Mouse (Mus musculus): ENCODE measurements around the gene Rasl11a.
"Not testable (repeated sequence)": the region's sequence is repeated elsewhere in the genome, so short reads cannot be mapped to it uniquely, and the experiment has no call there.

The Rasl11a gene

GRCm38 (mm10) chr5:146893478-146894182, 48.8 kb downstream of the Rasl11a start:
- DNase-seq (ENCODE audit: low read depth, low spot score), result no peak

DNA sequence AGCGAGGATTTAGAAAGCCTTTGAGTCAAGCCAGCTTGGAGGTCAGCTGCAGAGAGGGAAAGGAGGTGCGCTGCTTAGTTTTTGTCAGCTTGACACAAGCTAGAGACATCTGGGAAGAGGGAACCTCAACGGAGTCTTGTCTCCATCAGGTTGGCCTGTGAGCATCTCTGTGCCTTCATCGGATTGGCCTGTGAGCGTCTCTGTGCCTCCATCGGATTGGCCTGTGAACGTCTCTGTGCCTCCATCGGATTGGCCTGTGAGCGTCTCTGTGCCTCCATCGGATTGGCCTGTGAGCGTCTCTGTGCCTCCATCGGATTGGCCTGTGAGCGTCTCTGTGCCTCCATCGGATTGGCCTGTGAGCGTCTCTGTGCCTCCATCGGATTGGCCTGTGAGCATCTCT, 50.8 kb downstream of the Rasl11a start:
- not testable (repeated sequence) for DNase-seq (ENCODE audit: low read depth, low spot score)

DNA sequence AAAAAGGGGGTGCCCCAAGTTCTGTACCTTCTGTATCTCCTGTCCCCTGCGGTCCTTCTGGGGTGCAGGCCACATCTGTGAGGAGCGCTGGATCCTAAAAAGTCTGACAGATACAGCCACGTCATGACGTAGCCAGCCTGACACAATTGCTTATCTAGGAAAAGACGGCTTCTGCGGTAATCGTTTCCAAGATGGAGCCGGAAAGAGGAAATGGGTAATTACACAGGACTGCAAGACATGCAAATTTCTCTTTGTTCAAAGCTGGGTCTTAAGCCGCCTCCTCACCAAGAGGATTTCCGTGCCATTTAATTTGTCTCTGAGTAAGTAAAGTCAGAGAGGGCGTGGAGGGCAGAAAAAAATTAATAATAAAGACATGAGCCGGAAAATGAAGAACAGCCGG, 52.1 kb downstream of the Rasl11a start:
- no peak for DNase-seq (ENCODE audit: low read depth, low spot score)

Measured in forelimb bud, embryonic 11.5 days (tissue).